Mouse (Mus musculus): Measurements from ENCODE around the gene Stk32c.
A peak's percentile ranks its signal among the peaks of the same experiment; 100 is the strongest.

The Stk32c gene

GRCm38 (mm10) chr7:139089892-139090874 is 122.9 kb downstream of the Stk32c start:
- no peak for DNase-seq

- no peak for DNase-seq
These were observed 125.3 kb downstream of the Stk32c start for GRCm38 (mm10) chr7:139087801-139088200.

DNA sequence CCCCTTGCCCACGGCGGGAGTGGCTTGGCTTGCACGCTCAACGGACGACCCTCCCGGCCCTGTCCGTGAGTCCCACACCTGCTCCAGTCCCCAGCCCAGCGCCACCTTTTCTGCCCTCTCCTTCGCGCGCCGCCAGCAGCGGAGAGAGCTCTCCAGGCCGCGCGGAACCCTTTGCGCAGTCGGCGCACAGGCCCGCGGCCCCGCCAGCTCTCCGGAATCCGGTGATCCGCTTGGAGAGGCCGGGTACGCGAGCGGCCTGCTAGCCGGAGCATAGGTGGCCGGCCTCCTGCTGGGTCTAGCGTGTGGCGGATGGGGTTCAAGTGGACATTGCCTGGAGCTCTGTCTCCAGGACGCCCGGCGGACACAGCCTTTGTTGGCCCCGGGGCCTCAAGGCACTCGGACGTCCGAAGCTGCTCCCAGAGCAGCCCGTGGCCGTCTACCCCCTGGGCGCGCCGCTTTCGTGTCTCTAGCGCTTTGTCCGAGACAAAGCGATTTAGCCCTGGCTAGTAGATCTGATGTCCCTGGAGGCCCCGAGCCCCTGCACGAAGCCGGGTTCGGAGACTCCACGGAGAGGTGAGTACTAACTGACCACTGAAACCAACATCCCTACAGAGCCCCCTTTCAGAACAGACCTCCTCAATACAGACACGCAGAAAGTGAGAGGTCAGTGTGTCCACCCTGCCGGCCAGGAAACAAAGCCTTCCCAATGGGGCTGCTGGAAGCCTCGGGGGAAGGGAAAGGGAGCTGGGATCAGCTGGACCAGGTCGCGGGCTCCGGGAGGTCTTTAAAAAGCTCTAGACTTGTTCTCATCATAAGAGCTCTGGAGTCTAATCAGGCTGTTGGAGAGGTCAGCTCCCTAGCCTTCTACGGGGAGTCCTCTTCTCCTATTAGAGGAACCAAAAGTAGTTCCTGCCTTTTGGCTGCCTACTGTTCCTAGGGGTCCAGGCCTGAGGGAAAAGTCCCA is 126.6 kb downstream of the Stk32c start:
- DNase-seq: no peak

DNA sequence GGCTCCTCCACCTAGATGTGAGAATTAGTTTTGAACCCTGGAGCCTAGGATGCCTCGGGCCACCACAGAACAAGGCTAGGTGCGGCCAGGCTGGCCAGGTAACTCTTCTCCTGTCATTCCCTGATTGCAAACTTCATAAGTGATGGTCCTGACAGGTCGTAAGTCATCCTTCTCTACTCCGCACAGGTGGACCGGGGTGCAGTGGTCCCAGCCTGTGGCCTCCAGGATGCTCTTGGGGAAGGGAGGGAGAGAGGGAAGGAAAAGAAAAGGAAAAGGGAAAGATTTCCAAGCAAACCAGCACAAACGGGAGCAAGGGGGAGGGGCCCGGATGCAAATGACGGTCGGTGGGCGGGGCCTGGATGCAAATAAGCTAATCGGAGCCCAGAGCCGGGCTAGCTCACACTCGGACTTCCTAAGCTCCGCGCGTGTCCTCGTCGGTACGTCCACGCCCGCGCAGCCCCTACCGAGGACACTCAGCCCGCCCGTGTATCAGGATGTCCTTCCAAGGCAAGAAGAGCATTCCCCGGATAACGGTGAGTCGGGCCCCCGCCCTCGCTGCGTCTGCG is 127.4 kb downstream of the Stk32c start, which contains the start of gene Dpysl4:
Dpysl4 (plus strand) TSS at position 373 of the 566 bp plus-strand sequence.
- no peak for DNase-seq

GRCm38 (mm10) chr7:139084316-139084715 is 128.8 kb downstream of the Stk32c start:
- no peak for DNase-seq

GRCm38 (mm10) chr7:139082281-139082680 is 130.8 kb downstream of the Stk32c start:
- DNase-seq: no peak

DNA sequence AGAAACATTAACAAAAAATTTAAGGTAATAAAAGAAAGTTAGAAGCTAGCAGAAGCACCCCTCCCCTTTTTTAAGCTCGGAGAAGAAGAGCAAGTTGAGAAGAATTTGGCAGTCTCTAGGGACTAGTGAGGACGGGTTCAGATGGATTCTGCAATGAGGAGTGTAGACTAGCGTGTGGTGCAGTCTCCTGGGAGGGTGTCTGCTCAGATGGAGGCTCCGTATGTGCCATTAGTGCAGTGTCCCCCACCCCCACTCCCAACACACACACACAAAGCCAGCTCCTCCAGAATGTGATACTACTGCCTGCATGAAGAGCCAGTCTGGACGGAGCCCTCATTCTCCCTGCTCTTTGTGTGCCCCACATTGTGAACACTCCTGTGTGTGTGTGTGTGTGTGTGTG is 131.9 kb downstream of the Stk32c start:
- DNase-seq: no peak

DNA sequence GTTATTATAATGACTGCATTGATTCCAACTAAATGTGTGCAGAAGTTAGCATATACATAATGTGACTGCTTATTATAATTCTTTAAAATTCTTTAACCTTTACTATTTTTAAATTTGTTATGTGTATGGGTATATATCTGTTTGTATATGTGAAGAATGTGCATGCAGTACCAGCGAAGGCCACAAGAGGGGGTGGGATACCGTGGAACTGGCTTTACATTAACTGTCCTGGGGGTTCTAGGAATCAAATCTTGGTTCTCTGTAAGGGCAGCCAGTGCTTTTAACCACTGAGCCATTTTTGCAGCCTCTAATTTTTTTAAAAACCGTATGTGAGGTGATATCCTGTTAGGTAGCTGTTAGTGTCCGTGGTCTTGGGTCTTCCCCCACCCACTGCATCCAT is 132.4 kb downstream of the Stk32c start:
- no peak for DNase-seq

DNA sequence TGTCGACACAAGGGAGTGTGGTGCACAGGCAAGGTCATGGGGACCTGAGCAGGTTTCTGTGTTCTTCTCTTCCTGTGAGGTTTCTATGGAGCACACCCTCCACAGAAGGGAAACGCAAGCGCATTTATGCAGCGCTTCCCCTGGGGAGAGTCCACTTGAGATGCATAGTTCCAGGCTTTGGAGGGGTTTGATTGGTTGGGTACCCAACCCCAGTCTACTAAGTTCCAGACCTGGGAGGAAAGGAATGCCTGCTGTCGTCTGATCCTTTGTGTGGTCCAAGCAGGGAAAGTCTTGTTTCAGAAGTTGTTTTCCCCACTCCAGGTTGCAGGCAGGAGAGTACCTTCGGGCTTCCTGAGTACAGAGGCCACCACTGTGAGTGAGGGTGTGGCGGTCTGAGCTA is 134.0 kb downstream of the Stk32c start:
- DNase-seq: no peak

GRCm38 (mm10) chr7:139078181-139078580 is 134.9 kb downstream of the Stk32c start:
- no peak for DNase-seq

DNA sequence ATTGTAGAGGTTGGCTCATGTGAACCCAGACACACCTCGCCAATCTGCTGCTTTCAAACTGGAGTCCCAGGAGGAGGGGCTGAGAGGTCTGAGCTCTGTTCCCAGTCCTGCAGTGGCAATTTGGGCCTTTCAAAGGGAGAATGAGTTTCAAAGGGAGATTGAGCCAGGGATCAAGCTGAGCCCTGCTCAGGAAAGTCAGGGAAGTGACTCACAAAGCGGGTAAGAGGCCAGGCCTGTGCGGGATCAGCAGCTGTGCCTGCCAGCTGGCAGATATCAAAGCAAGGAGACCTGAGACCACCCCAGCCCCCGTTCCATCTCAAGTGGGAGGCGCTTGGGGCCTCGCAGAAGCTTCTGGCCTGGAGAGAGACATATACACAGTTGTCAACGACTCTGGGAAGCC is 135.8 kb downstream of the Stk32c start:
- no peak for DNase-seq

DNA sequence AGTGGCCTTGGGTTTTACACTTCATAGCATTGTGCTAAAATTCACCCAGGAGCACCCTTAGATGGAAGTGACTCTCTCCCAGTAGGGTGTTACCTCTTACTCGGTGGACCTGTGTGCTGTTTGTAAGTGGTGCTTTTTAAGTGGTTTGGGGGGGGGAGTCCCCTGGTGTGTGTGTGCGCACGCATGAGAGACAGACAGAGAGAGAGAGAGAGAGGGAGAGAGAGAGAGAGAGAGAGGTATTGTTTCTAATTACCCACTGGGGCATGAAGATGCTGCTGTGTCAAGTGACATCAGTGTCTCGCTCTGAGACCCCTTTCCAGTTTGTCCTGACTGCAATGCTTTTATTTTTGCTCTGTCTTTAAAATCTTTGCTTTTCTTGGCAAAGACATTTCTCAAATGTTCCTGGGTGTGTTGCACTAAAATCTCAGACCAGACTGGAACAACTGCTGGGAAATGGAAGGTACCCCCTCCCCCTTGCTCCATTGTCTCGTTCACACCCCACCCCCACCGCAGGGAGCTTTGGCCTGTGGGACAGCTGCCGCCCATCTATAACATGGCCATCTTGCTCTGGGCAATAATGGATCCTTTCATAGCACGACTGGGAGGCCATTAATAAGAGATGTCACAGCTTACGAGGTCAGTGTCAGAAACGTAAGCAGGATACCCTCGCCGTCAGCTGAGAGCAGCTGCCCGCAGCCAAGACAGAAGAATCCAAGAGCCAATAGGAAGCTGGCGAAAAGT is 137.9 kb downstream of the Stk32c start:
- no peak for DNase-seq

DNA sequence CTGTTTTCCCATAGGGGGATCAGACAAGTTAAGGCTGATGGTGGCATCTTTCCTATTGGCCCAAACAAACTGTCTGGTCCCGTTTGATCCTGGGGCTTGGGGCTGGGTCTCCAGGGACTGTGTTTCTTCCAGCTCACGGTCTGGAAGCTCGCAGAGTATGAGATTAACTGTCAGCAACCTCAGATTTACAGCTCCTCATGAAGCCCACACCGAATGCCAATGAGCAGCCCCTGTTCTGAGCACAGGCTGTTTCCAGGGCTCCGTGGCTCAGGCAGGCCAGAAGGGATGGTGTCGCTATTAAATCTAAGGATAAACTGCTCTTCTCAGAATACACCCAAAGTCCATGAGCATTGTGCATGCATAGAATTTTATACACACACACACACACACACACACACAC is 138.9 kb downstream of the Stk32c start:
- DNase-seq: no peak

- DNase-seq: peak; percentile 45
These were observed 144.9 kb downstream of the Stk32c start for GRCm38 (mm10) chr7:139068182-139068623.

- DNase-seq: peak; percentile 7
These were observed 149.7 kb downstream of the Stk32c start for GRCm38 (mm10) chr7:139063406-139063805.
